18 mouse cellular contexts compared by ENCODE assay signal in the genomic region with DNA sequence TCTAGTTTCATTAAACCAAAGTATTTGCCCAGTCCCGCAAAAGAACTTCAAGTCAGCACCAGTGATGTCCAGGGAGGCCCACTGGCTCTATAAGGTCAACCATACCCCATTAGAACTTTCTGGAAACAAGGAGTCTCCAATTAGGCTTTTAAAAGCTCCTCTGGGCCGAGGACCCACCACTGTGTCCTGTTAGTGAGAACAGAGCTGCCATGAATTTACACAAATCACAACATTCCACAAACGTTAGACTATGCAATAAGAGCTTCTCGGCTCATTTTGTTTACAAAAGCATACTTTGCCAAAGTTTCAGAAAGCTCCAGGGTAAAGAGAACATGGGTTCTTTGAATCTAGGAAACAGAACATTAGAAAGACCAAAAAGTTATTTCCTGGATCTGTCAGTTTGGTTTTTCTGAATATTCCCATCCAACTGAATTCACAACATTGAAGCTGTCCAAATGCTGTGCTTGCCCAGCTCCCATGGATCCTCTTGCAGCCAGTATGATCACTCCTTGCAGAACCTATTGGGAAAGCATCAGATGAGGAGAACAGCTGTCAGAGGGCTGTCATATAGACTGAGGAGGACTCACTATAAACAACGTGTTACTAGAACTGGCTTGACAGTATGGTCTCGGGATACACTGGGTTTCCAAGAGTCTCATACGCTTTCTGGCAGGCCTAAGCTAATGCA.
"Had no signal": no experiment of that assay in that cellular context is flagged by ENCODE, and none has a peak within 500 bp of the region (broad histone marks: within the 10 kb centered on the region; RNA-seq: fewer than 3 reads in every experiment).

No protein-coding gene starts in this region.

- H3K27ac ChIP-seq: layer of hippocampus, adult 2 months; limb, embryonic 13.5 days; liver, embryonic 15.5 days; macrophage; midbrain, embryonic 12.5 days; neural tube, embryonic 13.5 days had no signal

- DNase-seq: kidney, adult 9 months; kidney, postnatal 10 days; kidney, postnatal 4 days; left cerebral cortex, postnatal 4 days; retina, postnatal 1 day; right cerebral cortex, postnatal 4 days; spleen, adult 18-20 months; thymus, postnatal 4 days had no signal

- H3K9me3 ChIP-seq: liver, embryonic 15.5 days; midbrain, embryonic 12.5 days had no signal

- H3K36me3 ChIP-seq: limb, embryonic 13.5 days; liver, embryonic 15.5 days; midbrain, embryonic 12.5 days; neural tube, embryonic 13.5 days had no signal

- H3K4me1 ChIP-seq: limb, embryonic 13.5 days; liver, embryonic 15.5 days; midbrain, embryonic 12.5 days; neural tube, embryonic 13.5 days had no signal

- ATAC-seq: intestine, postnatal 0 days; midbrain, embryonic 16.5 days had no signal

- H3K4me3 ChIP-seq: layer of hippocampus, adult 2 months; limb, embryonic 13.5 days; liver, embryonic 15.5 days; megakaryocyte, embryonic 14.5 days; midbrain, embryonic 12.5 days; neural tube, embryonic 13.5 days had no signal

- H3K9ac ChIP-seq: limb, embryonic 13.5 days; liver, embryonic 15.5 days; midbrain, embryonic 12.5 days; neural tube, embryonic 13.5 days had no signal

- H3K27me3 ChIP-seq: limb, embryonic 13.5 days; liver, embryonic 15.5 days; midbrain, embryonic 12.5 days; neural tube, embryonic 13.5 days had no signal

- H3K4me2 ChIP-seq: limb, embryonic 13.5 days; liver, embryonic 11.5 days; liver, embryonic 15.5 days; midbrain, embryonic 12.5 days; neural tube, embryonic 13.5 days had no signal
